Mouse (Mus musculus): ENCODE data around the gene Zfp941. TPM values are rescaled to one million over a fixed set of nuclear protein-coding genes. Genes with fewer than 3 reads are reported as not detected.

Zfp941 gene
- total RNA-seq, 2 experiments from 2014 or later: 23.3 to 29.6 TPM

GRCm38 (mm10) chr7:140843806-140844205, 21.8 kb upstream of the Zfp941 start:
- no peak for DNase-seq (ENCODE audit: low spot score in 2 of 2)

DNA sequence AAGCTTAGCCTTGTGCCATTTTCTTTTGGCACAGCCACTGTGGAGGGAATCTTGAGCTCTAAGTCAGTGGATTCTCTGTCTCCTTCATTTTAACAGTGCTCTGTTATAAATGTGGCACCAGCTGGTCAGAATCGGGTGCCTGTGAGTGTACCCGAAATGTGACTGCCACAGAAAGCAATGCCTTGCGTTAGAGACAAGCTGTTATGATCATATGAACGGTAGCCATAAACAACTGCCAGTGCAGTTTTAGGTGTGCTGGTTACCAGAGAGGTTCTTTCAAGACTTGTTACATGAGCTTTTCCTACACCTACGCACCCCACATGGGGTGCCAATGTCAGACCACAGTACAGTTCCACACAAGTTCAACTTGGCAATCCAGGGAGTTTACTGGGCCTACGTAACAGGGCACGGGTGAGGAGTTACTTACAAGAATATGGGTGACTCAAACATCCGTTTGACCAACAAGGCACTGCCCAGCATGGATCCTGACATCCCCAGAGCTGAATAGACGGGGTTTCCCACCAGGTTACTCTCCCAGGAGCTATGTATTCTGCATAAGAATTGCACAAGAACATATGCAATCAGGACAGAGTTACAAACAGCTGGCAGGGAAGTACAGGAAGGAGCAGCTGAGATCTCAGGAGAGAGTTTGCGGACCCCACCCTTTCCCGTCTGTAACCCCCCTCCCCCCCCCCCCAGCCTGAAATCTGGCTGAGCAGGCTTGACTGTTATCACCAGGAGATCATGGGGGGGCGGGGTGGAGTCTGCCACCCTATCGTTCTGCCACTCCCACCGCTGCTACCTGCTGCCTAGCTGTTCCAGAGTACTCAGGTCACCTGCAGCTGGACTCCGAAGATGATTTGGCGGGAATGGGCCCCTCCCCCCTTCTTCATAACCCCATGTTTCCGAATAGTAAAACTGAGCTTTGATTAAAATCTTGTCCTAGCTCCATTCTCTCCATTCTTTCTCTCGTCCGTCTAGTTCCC, 19.1 kb upstream of the Zfp941 start:
- DNase-seq (ENCODE audit: low spot score in 2 of 2): no peak

DNA sequence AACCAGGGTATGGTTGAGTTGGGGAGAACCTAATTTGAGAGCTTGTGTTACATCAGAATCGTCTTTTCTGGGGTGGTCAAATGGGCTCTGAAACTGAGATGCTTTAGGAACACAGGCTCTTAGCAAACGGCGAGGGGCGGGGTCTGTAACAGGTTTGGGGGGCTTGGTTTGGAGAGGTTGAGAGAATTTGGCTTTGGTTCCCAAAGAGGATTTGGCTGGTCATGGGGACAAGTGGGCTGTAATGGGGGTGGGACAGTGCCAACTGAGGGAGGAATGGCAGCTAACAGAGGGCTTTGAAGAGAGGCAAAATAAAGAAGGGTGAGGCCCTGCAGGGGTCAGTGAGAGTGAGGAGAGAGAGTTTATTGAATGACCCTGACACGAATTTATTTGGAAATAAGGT, 17.6 kb upstream of the Zfp941 start:
- DNase-seq (ENCODE audit: low spot score in 2 of 2): no peak

GRCm38 (mm10) chr7:140836243-140837115, 14.5 kb upstream of the Zfp941 start:
- peak; percentile 28 to 49 for DNase-seq (ENCODE audit: low spot score in 2 of 2)

DNA sequence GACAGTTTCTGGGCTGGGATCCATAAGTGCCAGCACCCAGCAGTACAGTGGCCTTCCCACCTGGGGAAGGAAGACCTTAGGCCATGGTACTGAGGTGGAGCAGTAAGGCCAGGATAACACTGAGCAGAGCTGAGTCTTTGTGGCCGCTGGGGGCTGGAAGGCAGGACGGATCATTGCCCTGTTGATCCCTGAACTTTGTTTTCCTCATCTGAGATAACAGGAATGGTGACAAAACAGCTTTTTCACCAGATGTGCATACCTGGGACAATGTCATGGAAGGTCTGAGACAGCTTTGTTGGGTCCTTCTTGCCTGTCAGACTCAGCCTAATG, 13.7 kb upstream of the Zfp941 start:
- no peak for DNase-seq (ENCODE audit: low spot score in 2 of 2)

DNA sequence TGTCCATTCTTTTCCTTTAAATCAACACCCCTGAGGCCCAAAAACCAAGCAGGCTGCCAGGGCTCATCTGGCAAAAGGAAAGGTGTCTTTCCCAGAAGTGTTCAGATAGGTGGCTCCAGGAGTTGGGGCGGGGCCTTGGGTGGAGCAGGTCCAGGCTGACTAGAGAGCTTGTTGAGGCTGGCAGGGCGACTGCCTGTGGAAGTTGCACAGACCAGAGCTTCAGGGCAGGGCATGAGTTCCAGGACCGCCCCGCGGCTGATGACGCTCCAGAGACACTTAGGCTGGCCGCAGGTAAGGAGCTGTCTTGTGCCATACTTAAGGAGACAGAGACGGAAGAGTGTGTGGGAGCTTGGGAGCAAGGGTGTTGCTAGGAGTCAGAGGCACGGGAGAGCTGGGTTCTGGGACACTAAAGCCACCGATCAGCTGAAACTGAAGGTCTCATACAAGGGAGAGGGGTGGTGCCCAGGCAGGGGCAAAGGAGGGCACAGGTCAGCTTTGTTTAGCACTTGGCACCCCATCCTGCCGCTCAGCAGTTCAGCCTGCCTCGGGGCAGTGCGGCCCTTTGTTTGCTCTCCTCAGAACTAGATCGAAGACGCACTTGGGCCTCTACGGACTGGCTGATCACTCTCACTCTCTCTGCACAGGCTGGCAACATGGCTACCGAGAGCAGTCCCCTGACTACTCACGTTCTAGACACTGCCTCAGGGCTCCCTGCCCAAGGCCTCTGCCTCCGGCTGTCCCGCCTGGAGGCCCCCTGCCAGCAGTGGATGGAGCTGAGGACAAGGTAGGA, 13.2 kb upstream of the Zfp941 start, which contains the start of gene Urah:
TSS of gene Urah (plus strand) at position 51 of the 790 bp plus-strand sequence.
- DNase-seq (ENCODE audit: low spot score in 2 of 2): no peak

DNA sequence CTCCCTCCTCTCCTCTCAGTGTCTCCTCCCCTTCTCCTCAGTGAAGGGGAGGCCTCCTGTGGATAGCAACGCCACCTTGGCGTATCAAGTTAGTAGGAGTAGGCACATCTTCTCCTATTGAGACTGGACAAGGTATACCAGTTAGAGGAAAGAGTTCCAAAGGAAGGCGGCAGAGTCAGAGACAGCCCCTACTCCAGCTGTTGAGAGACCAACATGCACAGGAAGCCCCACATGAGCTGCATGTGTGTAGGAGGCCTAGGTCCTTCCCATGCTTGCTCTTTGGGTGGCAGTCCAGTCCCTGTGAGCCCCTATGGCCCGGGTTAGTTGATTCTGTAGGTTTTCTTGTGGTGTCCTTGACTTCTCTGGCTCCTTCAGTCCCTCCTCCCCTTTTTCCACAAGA, 11.4 kb upstream of the Zfp941 start:
- no peak for DNase-seq (ENCODE audit: low spot score in 2 of 2)

GRCm38 (mm10) chr7:140831447-140831846, 9.5 kb upstream of the Zfp941 start:
- no peak for DNase-seq (ENCODE audit: low spot score in 2 of 2)

GRCm38 (mm10) chr7:140828171-140828881, 6.3 kb upstream of the Zfp941 start:
- DNase-seq (ENCODE audit: low spot score in 2 of 2): peak; percentile 62 to 82

GRCm38 (mm10) chr7:140822731-140823130, 753 bp upstream of the Zfp941 start:
- no peak for DNase-seq (ENCODE audit: low spot score in 2 of 2)

GRCm38 (mm10) chr7:140821305-140821652, 699 bp downstream of the Zfp941 start:
- DNase-seq (ENCODE audit: low spot score in 2 of 2): peak in 1 of 2 experiments; percentile 38

DNA sequence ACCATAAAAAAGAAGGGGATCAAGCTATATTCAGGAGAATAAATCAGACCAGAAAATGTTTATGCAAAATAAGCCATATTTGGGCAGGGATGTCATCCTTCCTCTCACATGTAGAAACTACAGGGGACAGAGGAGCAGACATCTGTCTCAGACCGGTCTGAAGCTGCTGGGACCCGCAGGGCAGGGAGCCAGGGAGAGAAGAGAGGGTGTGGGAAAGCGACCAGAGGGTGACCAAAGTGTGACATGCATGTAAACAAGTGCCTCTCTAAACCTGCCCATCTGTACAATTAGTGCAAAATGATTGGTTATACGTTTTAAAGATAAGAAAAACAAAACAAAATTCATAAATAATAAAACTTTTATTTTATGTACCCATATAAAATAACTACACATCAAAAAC, 1.8 kb downstream of the Zfp941 start:
- no peak for DNase-seq (ENCODE audit: low spot score in 2 of 2)

DNA sequence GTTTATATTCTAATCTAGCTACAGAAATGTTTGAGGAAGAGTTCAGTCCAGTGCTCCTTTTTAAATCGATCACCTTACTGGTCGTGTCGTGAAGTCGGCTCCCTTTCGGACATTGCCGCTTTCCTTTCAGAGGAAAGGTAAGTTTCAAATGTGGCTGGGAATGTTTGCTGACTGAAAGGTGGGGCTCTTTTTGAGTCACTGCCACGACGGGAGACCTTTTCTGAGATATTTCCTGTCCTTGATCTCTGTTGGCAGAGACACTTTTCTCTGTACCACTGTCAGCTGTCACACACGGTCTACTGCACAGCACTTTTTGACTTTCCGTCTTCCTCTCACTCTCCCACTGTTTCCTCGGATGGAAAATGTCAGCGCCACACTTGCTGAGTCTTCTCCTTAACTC, 9.1 kb downstream of the Zfp941 start:
- DNase-seq (ENCODE audit: low spot score in 2 of 2): no peak

GRCm38 (mm10) chr7:140811714-140812113, 10.3 kb downstream of the Zfp941 start:
- DNase-seq (ENCODE audit: low spot score in 2 of 2): no peak

GRCm38 (mm10) chr7:140810496-140810895, 11.5 kb downstream of the Zfp941 start:
- no peak for DNase-seq (ENCODE audit: low spot score in 2 of 2)

DNA sequence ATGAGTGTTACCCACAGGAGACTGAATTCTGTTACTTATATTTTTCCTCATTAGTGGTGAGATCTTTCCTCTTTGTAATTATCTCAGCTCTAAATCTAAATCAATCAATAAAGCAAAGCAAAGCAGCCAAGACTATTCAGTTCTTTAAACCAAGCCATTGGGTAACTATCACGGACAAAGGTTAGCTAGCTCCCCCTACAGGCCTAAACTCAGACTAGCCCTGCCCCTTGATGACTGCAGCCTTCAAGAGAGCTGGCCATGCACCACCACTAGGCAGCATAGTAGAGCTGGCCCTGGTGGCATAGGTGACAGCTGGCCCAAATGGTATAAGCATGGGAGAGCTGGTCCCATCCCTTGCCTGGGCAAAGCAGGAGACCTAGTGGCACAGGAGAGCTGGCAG, 16.3 kb downstream of the Zfp941 start:
- DNase-seq (ENCODE audit: low spot score in 2 of 2): peak; percentile 64 to 68

DNA sequence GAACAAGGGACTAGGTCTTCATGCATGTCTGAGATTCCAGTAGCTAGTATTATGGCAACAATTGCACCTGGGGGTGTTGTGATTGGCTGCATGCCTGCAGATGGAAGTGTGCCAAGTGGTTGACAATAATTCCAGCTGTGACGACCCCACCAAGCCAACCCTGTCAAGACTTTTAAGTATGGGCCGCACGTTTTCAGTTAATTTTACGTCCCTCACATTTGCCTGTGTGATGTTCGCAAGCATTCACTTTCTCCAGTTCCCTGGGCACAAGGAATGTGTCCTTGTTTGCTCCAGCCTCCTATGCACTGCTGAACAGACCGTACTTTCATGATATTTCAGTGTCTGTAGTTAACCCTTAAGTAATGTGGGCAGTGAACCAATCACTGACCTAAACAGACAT, 19.3 kb downstream of the Zfp941 start:
- DNase-seq (ENCODE audit: low spot score in 2 of 2): no peak

- no peak for DNase-seq (ENCODE audit: low spot score in 2 of 2)
Measured at GRCm38 (mm10) chr7:140798212-140798611, 23.8 kb downstream of the Zfp941 start.

DNA sequence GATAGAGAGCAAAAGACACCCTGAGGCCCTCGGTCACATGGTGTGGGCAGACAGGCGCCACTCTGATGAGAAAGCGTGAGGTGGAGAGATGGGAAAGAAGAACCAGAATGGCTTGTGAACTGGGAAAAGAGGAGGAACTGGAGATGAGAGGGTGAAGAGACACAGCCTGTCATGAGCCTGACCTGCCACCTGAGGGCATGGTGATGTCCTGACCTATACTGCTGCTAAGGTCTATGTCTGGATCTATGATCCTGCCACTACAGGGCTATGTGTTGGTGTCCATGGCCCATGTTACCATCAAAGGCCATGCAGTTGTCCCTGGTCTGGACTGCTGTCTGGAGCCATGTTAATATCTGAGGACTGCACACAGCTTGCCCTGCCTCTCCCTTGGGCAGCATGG, 24.4 kb downstream of the Zfp941 start:
- DNase-seq (ENCODE audit: low spot score in 2 of 2): no peak

DNA sequence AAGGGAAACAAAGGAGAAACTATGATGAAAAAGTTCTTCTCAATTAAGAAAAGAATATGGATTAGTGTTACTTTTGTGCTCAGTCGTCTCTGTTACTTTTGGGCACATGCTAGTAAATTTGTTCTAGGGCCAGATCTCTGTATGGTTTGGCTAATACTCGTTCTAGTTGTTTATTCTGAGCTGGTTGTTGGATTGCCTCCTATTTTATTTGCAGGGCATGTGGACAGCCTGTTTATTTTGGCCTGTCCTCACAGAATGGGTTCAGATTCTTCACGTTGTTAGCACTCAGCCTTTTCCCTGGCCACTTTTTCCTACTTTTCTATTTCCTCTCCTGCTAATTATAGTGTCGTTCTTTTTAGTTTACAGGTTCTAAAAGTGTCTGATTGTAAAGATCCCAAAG, 28.4 kb downstream of the Zfp941 start:
- no peak for DNase-seq (ENCODE audit: low spot score in 2 of 2)

DNA sequence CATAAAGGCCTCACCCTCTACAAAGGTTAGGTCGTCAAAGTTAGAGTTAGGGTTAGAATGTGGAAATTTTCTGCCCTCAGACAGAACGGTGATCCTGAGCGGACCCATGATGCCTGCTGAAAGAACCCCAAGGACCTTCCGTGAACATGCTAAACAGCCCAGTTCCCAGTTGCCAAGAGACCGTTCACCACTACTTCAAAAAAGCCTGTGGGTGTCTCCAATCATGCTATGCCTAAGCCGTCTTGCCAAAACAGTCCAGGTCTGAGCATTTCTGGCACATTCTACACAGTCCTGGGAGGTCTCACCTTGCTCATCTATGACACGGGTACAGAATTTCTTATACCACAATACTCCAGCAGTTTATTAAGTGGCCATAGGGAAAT, 33.9 kb downstream of the Zfp941 start:
- DNase-seq (ENCODE audit: low spot score in 2 of 2): no peak
